Mouse (Mus musculus): Measurements from ENCODE around the gene Cnga2.

Cnga2 gene

DNA sequence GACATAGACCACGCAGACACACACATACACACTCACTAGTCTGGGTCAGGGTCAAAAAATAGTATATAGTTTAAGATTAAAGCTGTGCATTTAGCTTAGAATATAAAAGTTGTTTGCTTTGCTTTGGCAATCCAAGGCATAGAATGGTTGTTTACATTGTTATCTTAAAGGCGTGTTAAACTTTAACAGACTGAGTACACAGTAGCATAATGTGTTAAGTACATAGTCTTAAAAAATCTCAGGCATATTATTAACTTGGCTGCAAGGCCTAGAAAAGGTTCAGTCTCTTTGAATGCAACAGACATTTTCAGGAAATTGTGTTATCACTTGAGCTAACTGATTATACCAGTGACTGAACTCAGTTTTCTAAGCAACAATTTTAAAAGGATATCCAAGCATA, 56.3 kb downstream of the Cnga2 start:
- no peak for ATAC-seq (ENCODE audit: low TSS enrichment)
